Mouse (Mus musculus): Measurements from ENCODE around the gene Atp8b2. TPM values are rescaled to one million over a fixed set of nuclear protein-coding genes. Genes with fewer than 3 reads are reported as not detected.

Gene Atp8b2
- polyA plus RNA-seq, 1 experiment from 2014 or later = 12.0 TPM

- H3K27me3 ChIP-seq = no peaks in the 10 kb centered on the region
- H3K4me2 ChIP-seq = no peak overlapping the region
- WGBS = 8% methylated on average over 5 of the region's 5 CpGs
- no peak overlapping the region for H3K9ac ChIP-seq
- no peaks in the 10 kb centered on the region for H3K9me3 ChIP-seq
- H3K27ac ChIP-seq (replicated peaks) = no peak overlapping the region
- H3K36me3 ChIP-seq = no peaks in the 10 kb centered on the region
- ATAC-seq (ENCODE audit: low read depth) = no peak
- H3K4me3 ChIP-seq = no peak overlapping the region
- H3K4me1 ChIP-seq (replicated peaks) = peaks cover 11% of the 10 kb centered on the region; the same call in 1 of the 2 replicates
Observed at GRCm38 (mm10) chr3:89896571-89896970, 66.7 kb downstream of the Atp8b2 start.

- no peaks in the 10 kb centered on the region for H3K36me3 ChIP-seq
- no peak overlapping the region for H3K9ac ChIP-seq
- H3K4me3 ChIP-seq = no peak overlapping the region
- no peaks in the 10 kb centered on the region for H3K27me3 ChIP-seq
- H3K27ac ChIP-seq (replicated peaks) = no peak overlapping the region
- no peak overlapping the region for H3K4me2 ChIP-seq
- 86% methylated on average over 5 of the region's 5 CpGs for WGBS
- H3K9me3 ChIP-seq = no peaks in the 10 kb centered on the region
- no peak for ATAC-seq (ENCODE audit: low read depth)
- peaks cover 11% of the 10 kb centered on the region; the same call in 1 of the 2 replicates for H3K4me1 ChIP-seq (replicated peaks)
Observed at GRCm38 (mm10) chr3:89892517-89893106, 70.7 kb downstream of the Atp8b2 start.

- Histone ChIP-seq H3K4me3 (no peak overlapping the region), H3K27ac (replicated peaks) (no peak overlapping the region), H3K27me3 (no peaks in the 10 kb centered on the region), H3K9me3 (no peaks in the 10 kb centered on the region), H3K9ac (no peak overlapping the region), H3K4me2 (no peak overlapping the region), H3K4me1 (replicated peaks) (0 out of 2 replicates have a peak, but pooled peaks cover 5% of the 10 kb centered on the region), H3K36me3 (no peaks in the 10 kb centered on the region)
- no peak for ATAC-seq (ENCODE audit: low read depth)
Observed at GRCm38 (mm10) chr3:89891696-89892095, 71.6 kb downstream of the Atp8b2 start.

GRCm38 (mm10) chr3:89889841-89890430 lies 73.4 kb downstream of the Atp8b2 start:
- Histone ChIP-seq H3K36me3 (no peaks in the 10 kb centered on the region), H3K4me1 (replicated peaks) (no peaks in the 10 kb centered on the region), H3K9me3 (no peaks in the 10 kb centered on the region), H3K4me3 (no peak overlapping the region), H3K27me3 (no peaks in the 10 kb centered on the region), H3K27ac (replicated peaks) (no peak overlapping the region), H3K4me2 (no peak overlapping the region), H3K9ac (no peak overlapping the region)
- WGBS = 67% methylated on average over 8 of the region's 8 CpGs
- no peak for ATAC-seq (ENCODE audit: low read depth)

Small RNAs within 50 kb of the gene (microRNA-seq; reads per million reads assigned to microRNA genes)
- gene Mir7669 = not detected

Other genes starting within 250 kb of the Atp8b2 start
- gene Adar, start 248.5 kb downstream of the Atp8b2 start, polyA plus RNA-seq (2015; fragmentation: Nextera tagmentation; extraction: Ambion mirVana) = 18.4 and 20.2 TPM in 2 replicates
- gene Chrnb2, start 198.9 kb downstream of the Atp8b2 start, polyA plus RNA-seq (2015; fragmentation: Nextera tagmentation; extraction: Ambion mirVana) = 27.0 and 27.4 TPM in 2 replicates
- gene Ube2q1, start 189.9 kb downstream of the Atp8b2 start, polyA plus RNA-seq (2015; fragmentation: Nextera tagmentation; extraction: Ambion mirVana) = 14.3 and 15.2 TPM in 2 replicates
- gene She, start 132.1 kb downstream of the Atp8b2 start, polyA plus RNA-seq (2015; fragmentation: Nextera tagmentation; extraction: Ambion mirVana) = 1.9 and 2.5 TPM in 2 replicates
- 0.68 and 0.96 TPM in 2 replicates for gene Il6ra, start 50.3 kb downstream of the Atp8b2 start, polyA plus RNA-seq (2015; fragmentation: Nextera tagmentation; extraction: Ambion mirVana)
- 120 and 133 TPM in 2 replicates for gene Hax1, start 35.3 kb upstream of the Atp8b2 start, polyA plus RNA-seq (2015; fragmentation: Nextera tagmentation; extraction: Ambion mirVana)
- 217 and 231 TPM in 2 replicates for gene 4933434E20Rik, start 88.1 kb upstream of the Atp8b2 start, polyA plus RNA-seq (2015; fragmentation: Nextera tagmentation; extraction: Ambion mirVana)
- 148 and 170 TPM in 2 replicates for gene Ubap2l, start 89.1 kb upstream of the Atp8b2 start, polyA plus RNA-seq (2015; fragmentation: Nextera tagmentation; extraction: Ambion mirVana)
- 373 and 399 TPM in 2 replicates for gene Tpm3, start 109.1 kb upstream of the Atp8b2 start, polyA plus RNA-seq (2015; fragmentation: Nextera tagmentation; extraction: Ambion mirVana)
- 0.28 and 0.29 TPM in 2 replicates for gene Nup210l, start 140.6 kb upstream of the Atp8b2 start, polyA plus RNA-seq (2015; fragmentation: Nextera tagmentation; extraction: Ambion mirVana)

Measured in neural tube, embryonic 13.5 days (tissue).